Mouse (Mus musculus): ENCODE measurements at regions not wholly inside any gene's neighbourhood (a gene's known extent, or its start where the extent isn't known, plus 50 kb on each side); places are given as distances from the start of the nearest gene placed in this dataset.
"Not testable (repeated sequence)": the region's sequence is repeated elsewhere in the genome, so short reads cannot be mapped to it uniquely, and the experiment has no call there.

DNA sequence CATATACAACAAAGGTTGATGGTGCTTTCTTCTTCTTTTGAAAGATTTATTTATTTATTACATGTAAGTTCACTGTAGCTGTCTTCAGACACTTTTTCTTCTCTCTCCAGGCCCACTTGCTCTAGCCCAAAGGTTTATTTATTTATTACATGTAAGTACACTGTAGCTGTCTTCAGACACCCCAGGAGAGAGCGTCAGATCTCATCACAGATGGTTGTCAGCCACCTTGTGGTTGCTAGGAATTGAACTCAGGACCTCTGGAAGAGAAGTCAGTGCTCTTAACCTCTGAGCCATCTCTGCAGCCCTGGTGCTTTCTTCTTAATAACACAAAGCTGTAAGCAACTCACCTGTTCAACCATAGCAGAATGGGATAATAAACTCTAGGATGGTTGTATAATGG, 117.3 kb upstream of the Cpsf6 start:
- not testable (repeated sequence) for H3K36me3 ChIP-seq; H3K4me2 ChIP-seq (replicated peaks); H3K4me1 ChIP-seq; H3K27ac ChIP-seq; H3K9me3 ChIP-seq (replicated peaks); ATAC-seq (ENCODE audit: low FRiP score); H3K27me3 ChIP-seq; H3K9ac ChIP-seq; H3K4me3 ChIP-seq
- WGBS = 97% methylated on average over 1 of the region's 1 CpGs

DNA sequence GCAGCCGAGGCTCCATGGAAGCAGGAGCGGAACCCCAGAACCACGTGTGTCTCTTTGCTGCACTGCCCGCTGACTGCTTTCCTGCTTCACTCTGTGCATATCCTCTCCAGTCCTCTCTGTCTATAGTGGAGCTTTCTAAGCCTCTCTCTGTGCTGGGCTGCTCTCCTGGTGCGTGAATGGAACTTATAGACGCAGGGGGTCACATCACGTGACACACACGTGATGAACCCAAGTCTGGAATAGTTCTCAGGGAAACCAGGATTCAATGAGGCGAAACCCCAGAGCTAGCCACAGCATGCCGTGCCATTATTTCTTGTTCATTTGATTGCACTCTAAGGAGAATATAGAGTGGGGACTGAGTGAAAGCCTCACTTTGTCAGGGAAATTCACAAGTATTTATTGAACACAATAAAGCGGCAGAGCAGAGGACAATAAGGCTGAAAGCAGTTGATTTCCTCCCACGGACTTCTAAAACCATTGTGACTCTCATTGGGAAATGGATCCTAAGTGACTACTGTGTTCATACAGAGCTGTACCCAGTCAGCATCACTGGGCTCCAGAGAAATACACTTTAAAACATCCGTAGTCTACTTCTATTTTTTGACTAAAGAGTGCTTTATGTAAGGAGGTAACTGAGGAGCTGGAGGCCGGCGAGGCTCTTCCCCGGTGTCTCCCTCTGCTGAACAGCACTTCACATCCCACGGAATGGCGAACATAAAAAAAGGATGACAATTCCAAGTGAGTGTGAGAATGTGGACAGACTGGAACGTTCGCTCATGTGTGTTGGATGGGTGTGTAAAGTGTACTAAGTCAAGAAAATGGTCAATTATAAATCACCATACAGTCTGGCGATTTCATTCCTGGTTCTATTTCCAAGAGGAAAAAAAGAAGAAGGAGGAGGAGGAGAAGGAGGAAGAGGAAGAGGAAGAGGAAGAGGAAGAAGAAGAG, 116.5 kb upstream of the Cpsf6 start:
- Histone ChIP-seq H3K4me1 (no peaks in the 10 kb centered on the region), H3K9ac (no peak overlapping the region), H3K4me3 (no peak overlapping the region), H3K27ac (no peak overlapping the region), H3K27me3 (peaks cover 3% of the 10 kb centered on the region; the same call in 1 of the 2 replicates), H3K9me3 (replicated peaks) (no peaks in the 10 kb centered on the region), H3K36me3 (no peaks in the 10 kb centered on the region), H3K4me2 (replicated peaks) (no peak overlapping the region)
- no peak for ATAC-seq (ENCODE audit: low FRiP score)
- 69% methylated on average over 21 of the region's 21 CpGs for WGBS

GRCm38 (mm10) chr10:117494171-117494701, 114.4 kb upstream of the Cpsf6 start:
- WGBS = 46% methylated on average over 18 of the region's 18 CpGs
- no peak overlapping the region for H3K9ac ChIP-seq

GRCm38 (mm10) chr10:117493824-117494121, 114.0 kb upstream of the Cpsf6 start:
- H3K4me3 ChIP-seq = 0 out of 2 replicates have a peak overlapping the region, but pooled peaks have one; percentile 5
- H3K9me3 ChIP-seq (replicated peaks) = no peaks in the 10 kb centered on the region
- no peak for ATAC-seq (ENCODE audit: low FRiP score)
- no peaks in the 10 kb centered on the region for H3K4me1 ChIP-seq
- H3K27me3 ChIP-seq = peaks cover 3% of the 10 kb centered on the region; the same call in 1 of the 2 replicates
- H3K27ac ChIP-seq = no peak overlapping the region
- peak overlapping the region; percentile 42 for H3K4me2 ChIP-seq (replicated peaks)
- H3K9ac ChIP-seq = no peak overlapping the region
- 63% methylated on average over 1 of the region's 5 CpGs for WGBS
- no peaks in the 10 kb centered on the region for H3K36me3 ChIP-seq

More at GRCm38 (mm10) chr10:117494171-117494701, 114.4 kb upstream of the Cpsf6 start:
- no peak for ATAC-seq (ENCODE audit: low FRiP score)
- no peak overlapping the region for H3K27ac ChIP-seq
- H3K36me3 ChIP-seq = no peaks in the 10 kb centered on the region
- H3K4me1 ChIP-seq = no peaks in the 10 kb centered on the region
- peak overlapping the region; percentile 5; the same call in 1 of the 2 replicates for H3K4me3 ChIP-seq
- peaks cover 3% of the 10 kb centered on the region; the same call in 1 of the 2 replicates for H3K27me3 ChIP-seq
- no peaks in the 10 kb centered on the region for H3K9me3 ChIP-seq (replicated peaks)
- H3K4me2 ChIP-seq (replicated peaks) = peak overlapping the region; percentile 42

DNA sequence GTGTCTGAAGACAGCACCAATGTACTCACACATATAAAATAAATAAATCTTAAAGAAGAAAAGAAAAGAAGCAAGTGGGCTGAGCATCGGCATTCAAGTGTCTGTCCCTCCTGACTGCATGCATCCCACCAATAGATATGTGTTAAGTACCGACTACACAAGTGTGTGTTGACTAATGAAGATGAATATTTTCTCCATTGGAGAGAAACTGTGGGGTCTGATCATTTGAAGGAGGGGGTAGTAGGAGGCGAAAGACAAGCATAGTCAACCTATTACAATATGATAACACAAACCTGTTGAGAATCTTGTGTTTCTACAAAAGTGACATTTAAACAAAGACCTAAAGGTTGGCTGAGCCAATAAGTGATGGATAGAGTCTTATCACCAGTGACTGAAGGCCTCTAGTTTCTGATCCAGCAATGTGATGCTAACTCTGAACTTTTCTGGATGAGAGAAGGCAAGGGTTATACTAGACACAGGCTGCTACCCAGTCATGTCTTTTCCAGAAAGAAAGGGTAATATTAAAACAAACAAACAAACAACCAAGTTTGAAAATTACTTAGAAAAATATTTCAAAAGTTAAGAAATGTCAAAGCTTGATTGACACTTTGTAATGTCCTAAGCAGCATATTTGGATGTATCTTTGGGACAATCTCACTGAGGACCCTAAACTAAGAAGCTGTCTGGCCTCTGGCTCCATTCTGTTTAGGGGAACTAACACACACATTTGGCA, 113.4 kb upstream of the Cpsf6 start:
- ATAC-seq (ENCODE audit: low FRiP score) = no peak
- 91% methylated on average over 3 of the region's 3 CpGs for WGBS
- no peaks in the 10 kb centered on the region for H3K9me3 ChIP-seq (replicated peaks)

GRCm38 (mm10) chr10:117492391-117492990, 112.7 kb upstream of the Cpsf6 start:
- no peak overlapping the region for H3K4me3 ChIP-seq
- WGBS = 82% methylated on average over 5 of the region's 5 CpGs

More for the DNA sequence above, 113.4 kb upstream of the Cpsf6 start:
- H3K4me2 ChIP-seq (replicated peaks) = no peak overlapping the region
- H3K4me3 ChIP-seq = no peak overlapping the region
- H3K36me3 ChIP-seq = no peaks in the 10 kb centered on the region
- peaks cover 3% of the 10 kb centered on the region; the same call in 1 of the 2 replicates for H3K27me3 ChIP-seq
- no peak overlapping the region for H3K27ac ChIP-seq
- no peaks in the 10 kb centered on the region for H3K4me1 ChIP-seq
- no peak overlapping the region for H3K9ac ChIP-seq

DNA sequence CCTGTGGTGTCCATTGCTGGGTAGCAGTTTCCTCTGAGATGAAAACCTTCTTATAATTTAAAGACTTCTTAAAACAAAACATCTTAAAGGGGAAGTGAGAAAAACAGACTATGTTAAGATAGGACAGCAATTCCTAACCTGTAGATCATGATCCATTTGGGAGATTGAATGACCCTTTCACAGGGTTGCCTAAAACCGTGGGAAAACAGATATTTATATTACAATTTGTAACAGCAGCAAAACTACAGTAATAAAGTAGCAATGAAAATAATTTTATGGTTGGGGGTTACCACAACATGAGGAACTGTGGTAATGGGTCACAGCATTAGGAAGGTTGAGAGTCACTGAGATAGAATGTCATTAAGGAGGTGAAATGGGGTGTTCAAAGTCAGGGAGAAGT, 111.9 kb upstream of the Cpsf6 start:
- Histone ChIP-seq H3K4me3 (no peak overlapping the region), H3K4me1 (no peaks in the 10 kb centered on the region), H3K4me2 (replicated peaks) (no peak overlapping the region), H3K9me3 (replicated peaks) (no peaks in the 10 kb centered on the region), H3K27ac (no peak overlapping the region), H3K27me3 (peaks cover 3% of the 10 kb centered on the region; the same call in 1 of the 2 replicates), H3K36me3 (no peaks in the 10 kb centered on the region), H3K9ac (no peak overlapping the region)
- no peak for ATAC-seq (ENCODE audit: low FRiP score)
- WGBS = 82% methylated on average over 1 of the region's 1 CpGs

More at GRCm38 (mm10) chr10:117492391-117492990, 112.7 kb upstream of the Cpsf6 start:
- H3K36me3 ChIP-seq = no peaks in the 10 kb centered on the region
- no peaks in the 10 kb centered on the region for H3K9me3 ChIP-seq (replicated peaks)
- no peak overlapping the region for H3K4me2 ChIP-seq (replicated peaks)
- H3K4me1 ChIP-seq = no peaks in the 10 kb centered on the region
- H3K27me3 ChIP-seq = peaks cover 3% of the 10 kb centered on the region; the same call in 1 of the 2 replicates
- H3K9ac ChIP-seq = no peak overlapping the region
- no peak for ATAC-seq (ENCODE audit: low FRiP score)
- H3K27ac ChIP-seq = no peak overlapping the region

DNA sequence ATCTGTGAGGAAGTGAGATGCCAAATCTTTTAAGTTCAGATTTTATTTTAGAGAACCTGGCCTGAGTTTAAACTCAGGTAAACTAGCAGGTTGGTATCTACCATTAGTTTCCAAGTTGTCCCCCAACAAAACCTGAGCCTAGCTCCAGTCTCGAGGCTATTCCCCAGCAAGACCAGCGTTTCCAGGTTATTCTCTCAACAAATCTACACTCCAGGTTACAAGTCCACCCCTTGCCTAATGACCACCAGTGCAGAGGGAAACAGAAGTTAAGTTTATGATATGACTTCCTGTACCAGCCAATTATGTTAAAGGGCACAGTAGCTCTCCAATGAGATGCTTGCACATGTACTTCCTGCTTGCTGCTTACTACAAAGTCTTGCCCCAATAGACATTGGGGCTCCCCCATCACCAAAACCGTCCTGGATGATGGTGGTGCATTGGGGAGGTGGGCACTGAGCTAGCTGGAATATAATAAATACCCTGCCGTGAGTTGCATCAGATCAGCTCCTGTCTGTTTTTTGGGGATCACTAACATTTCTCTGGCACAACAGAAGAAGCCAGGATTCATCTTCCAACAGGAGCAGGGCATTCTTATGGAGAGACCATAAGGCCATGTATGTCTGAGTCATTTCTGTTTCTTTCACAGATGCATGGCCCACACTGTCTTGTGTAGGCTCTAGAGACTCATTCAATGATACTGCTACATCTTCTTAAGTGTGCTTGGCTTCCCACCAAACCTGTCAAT, 111.2 kb upstream of the Cpsf6 start:
- 93% methylated on average over 4 of the region's 4 CpGs for WGBS
- no peaks in the 10 kb centered on the region for H3K27me3 ChIP-seq

DNA sequence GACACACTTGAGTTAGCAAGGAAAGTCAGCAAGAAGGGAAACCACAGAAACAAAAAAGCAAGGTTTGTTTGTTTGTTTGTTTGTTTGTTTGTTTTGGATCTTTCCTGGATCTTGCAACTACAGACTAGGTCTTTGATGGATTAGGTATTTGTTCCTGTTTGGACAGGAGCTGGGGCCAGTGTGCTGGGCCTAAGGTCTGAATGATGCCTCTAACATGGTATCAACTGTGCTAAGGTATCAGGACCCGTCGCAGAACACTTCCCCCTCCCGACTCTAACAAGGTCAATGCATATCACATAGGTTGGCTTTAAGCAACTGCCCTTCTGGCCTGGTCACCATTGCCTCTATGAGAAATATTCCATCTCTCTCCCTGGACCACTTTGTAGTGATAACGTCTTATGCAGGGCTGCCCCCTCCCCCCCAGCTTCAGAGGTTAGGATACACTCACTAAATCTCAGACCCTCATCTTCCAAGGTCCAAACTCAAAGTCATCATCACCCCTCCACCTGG, 103.3 kb upstream of the Cpsf6 start:
- Histone ChIP-seq H3K27me3 (peaks cover 4% of the 10 kb centered on the region; the same call in 1 of the 2 replicates), H3K4me3 (no peak overlapping the region), H3K4me2 (replicated peaks) (no peak overlapping the region), H3K9me3 (replicated peaks) (no peaks in the 10 kb centered on the region), H3K27ac (no peak overlapping the region), H3K9ac (no peak overlapping the region), H3K36me3 (no peaks in the 10 kb centered on the region), H3K4me1 (no peaks in the 10 kb centered on the region)
- 97% methylated on average over 4 of the region's 4 CpGs for WGBS
- ATAC-seq (ENCODE audit: low FRiP score) = no peak

More for the DNA sequence above, 111.2 kb upstream of the Cpsf6 start:
- Histone ChIP-seq H3K9ac (no peak overlapping the region), H3K9me3 (replicated peaks) (no peaks in the 10 kb centered on the region), H3K4me2 (replicated peaks) (no peak overlapping the region), H3K36me3 (no peaks in the 10 kb centered on the region), H3K4me1 (no peaks in the 10 kb centered on the region), H3K27ac (no peak overlapping the region), H3K4me3 (no peak overlapping the region)
- ATAC-seq (ENCODE audit: low FRiP score) = no peak

DNA sequence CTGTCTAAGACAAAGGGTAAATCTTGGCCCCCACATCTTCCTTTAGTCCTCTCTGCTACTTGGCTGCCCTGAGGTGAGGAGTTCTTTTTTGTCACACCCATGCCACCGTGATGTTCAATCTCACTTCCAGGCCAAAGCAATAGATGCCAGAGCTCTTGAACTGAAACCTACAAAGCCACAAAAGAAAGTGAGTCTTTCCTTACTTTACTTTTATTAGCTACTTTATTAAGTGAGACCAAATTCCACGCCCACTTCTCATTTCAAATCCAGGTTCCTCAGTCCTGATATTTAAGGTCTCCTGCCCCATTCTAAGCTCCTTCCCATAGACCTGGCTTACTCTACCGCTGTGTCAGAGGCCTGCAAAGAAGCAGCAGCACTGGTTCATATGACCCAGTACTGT, 102.5 kb upstream of the Cpsf6 start:
- Histone ChIP-seq H3K27me3 (peaks cover 4% of the 10 kb centered on the region; the same call in 1 of the 2 replicates), H3K4me3 (no peak overlapping the region), H3K4me2 (replicated peaks) (no peak overlapping the region), H3K36me3 (no peaks in the 10 kb centered on the region), H3K9me3 (replicated peaks) (no peaks in the 10 kb centered on the region), H3K27ac (no peak overlapping the region), H3K9ac (no peak overlapping the region), H3K4me1 (no peaks in the 10 kb centered on the region)
- 85% methylated on average over 3 of the region's 3 CpGs for WGBS
- no peak for ATAC-seq (ENCODE audit: low FRiP score)

- WGBS = 77% methylated on average over 5 of the region's 5 CpGs
- Histone ChIP-seq H3K9ac (no peak overlapping the region), H3K4me1 (no peaks in the 10 kb centered on the region), H3K27ac (no peak overlapping the region), H3K36me3 (no peaks in the 10 kb centered on the region), H3K9me3 (replicated peaks) (no peaks in the 10 kb centered on the region), H3K27me3 (peaks cover 4% of the 10 kb centered on the region; the same call in 1 of the 2 replicates), H3K4me2 (replicated peaks) (no peak overlapping the region), H3K4me3 (no peak overlapping the region)
- no peak for ATAC-seq (ENCODE audit: low FRiP score)
Measured at GRCm38 (mm10) chr10:117481341-117481990, 101.7 kb upstream of the Cpsf6 start.

Data from hindbrain, embryonic 12.5 days (tissue).